Mouse (Mus musculus) brain, embryonic 14.5 days (tissue): ENCODE results near the gene Capn11.

ENCODE experiments used
- CTCF ChIP-seq: fragments of 200-500 bp; IDR thresholded peaks from 2 replicates; pipeline ENCODE4 v1.5.1; 2012; ENCODE audit warnings: inconsistent platforms, mild to moderate bottlenecking, moderate library complexity, borderline replicate concordance; ENCODE audit not compliant: insufficient read depth, insufficient read length; ENCODE audit errors: extremely low read depth
- POLR2A ChIP-seq: fragments of 200-500 bp; IDR thresholded peaks from 2 replicates; pipeline ENCODE4 v1.6.1; 2012; ENCODE audit warnings: mild to moderate bottlenecking, inconsistent platforms, borderline replicate concordance; ENCODE audit not compliant: poor library complexity, insufficient read depth, insufficient read length, severe bottlenecking; ENCODE audit errors: extremely low read depth

- no peak for TF ChIP-seq CTCF
- TF ChIP-seq POLR2A: no peak
Observed at GRCm38 (mm10) chr17:45631940-45632339, 27.2 kb downstream of the Capn11 start.
